Mouse (Mus musculus) intestine, postnatal 0 days (tissue): ENCODE measurements at regions not wholly inside any gene's neighbourhood (a gene's known extent, or its start where the extent isn't known, plus 50 kb on each side); places are given as distances from the start of the nearest gene placed in this dataset.

Experiments used
- ATAC-seq: fragments of 200-750 bp; cut with Nextera tagmentation; 2 replicates; pipeline ENCODE4 v1.8.0; 2017; ENCODE audit warnings: mild to moderate bottlenecking, moderate TSS enrichment, moderate library complexity
- H3K27ac ChIP-seq: fragments of 300-500 bp; sonication (generic); 2 replicates; pipeline ENCODE4 v1.5.1; 2014; ENCODE audit warnings: mild to moderate bottlenecking, low read depth, low read length, moderate library complexity
- H3K27me3 ChIP-seq: fragments of 300-500 bp; sonication (generic); replicated peaks from 2 replicates; pipeline ENCODE4 v1.6.1; 2014; ENCODE audit warnings: low read length, mixed read lengths; ENCODE audit not compliant: control insufficient read depth, insufficient read depth
- H3K36me3 ChIP-seq: fragments of 300-500 bp; sonication (generic); 2 replicates; pipeline ENCODE4 v1.6.1; 2014; ENCODE audit warnings: mild to moderate bottlenecking, moderate library complexity; ENCODE audit not compliant: control insufficient read depth, insufficient read depth
- H3K4me1 ChIP-seq: fragments of 300-500 bp; sonication (generic); replicated peaks from 2 replicates; pipeline ENCODE4 v1.6.1; 2014; ENCODE audit warnings: antibody characterized with exemption, low read length, mixed read lengths; ENCODE audit not compliant: control insufficient read depth, insufficient read depth
- H3K4me2 ChIP-seq: fragments of 300-500 bp; sonication (generic); replicated peaks from 2 replicates; pipeline ENCODE4 v1.6.1; 2014; ENCODE audit warnings: low read depth, mild to moderate bottlenecking, moderate library complexity
- H3K4me3 ChIP-seq: fragments of 300-500 bp; sonication (generic); 2 replicates; pipeline ENCODE4 v1.5.1; 2014; ENCODE audit warnings: low read depth, low read length
- H3K9ac ChIP-seq: fragments of 300-500 bp; sonication (generic); 2 replicates; pipeline ENCODE4 v1.6.1; 2014; ENCODE audit warnings: mild to moderate bottlenecking, low read depth, low read length
- H3K9me3 ChIP-seq: fragments of 300-500 bp; sonication (generic); 2 replicates; pipeline ENCODE4 v1.6.1; 2016; ENCODE audit warnings: mixed run types; ENCODE audit not compliant: control insufficient read depth
- CTCF ChIP-seq: sonication (generic); IDR thresholded peaks from 2 replicates; pipeline ENCODE4 v1.5.1; 2016; ENCODE audit warnings: low read depth, mild to moderate bottlenecking, control low read depth, antibody characterized with exemption, moderate library complexity
- WGBS: fragments of 180-500 bp; shearing (Covaris S2); extraction: QIAGEN DNeasy Blood & Tissue Kit; methylation state at CpG from one replicate; pipeline ENCODE4 v1.1.7; 2014; 5-methylcytosine and 5-hydroxymethylcytosine counted together

DNA sequence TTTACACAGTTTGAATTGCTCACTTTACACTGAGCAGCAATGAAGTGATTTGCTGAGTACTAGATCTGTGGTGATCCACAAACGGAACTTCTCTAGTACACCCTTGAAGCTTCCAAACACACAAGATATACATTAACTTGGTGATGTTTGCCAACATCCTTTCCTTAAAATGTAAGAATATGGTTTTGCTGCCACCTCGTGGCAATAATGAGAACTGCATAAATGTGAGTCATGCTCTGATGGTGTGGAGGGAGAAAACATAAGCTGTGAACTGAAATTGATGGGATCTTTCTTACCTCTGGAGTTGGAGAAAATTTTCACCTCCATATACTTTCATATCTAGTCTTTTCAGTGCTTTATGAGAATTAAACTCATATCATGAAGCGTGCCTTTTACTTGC, 51.6 kb downstream of the Bex3 start:
- peak; percentile 79 for TF ChIP-seq CTCF
- H3K4me1 ChIP-seq = no peaks in the 10 kb centered on the region
- no peaks in the 10 kb centered on the region for H3K27me3 ChIP-seq
- H3K36me3 ChIP-seq = no peaks in the 10 kb centered on the region
- H3K4me2 ChIP-seq = no peak overlapping the region
- 8% methylated on average over 3 of the region's 3 CpGs for WGBS
- H3K9ac ChIP-seq = no peak overlapping the region
- no peak overlapping the region for H3K4me3 ChIP-seq
- H3K27ac ChIP-seq = no peak overlapping the region
- H3K9me3 ChIP-seq = no peaks in the 10 kb centered on the region
- no peak for ATAC-seq

- H3K27me3 ChIP-seq = no peaks in the 10 kb centered on the region
- H3K9me3 ChIP-seq = no peaks in the 10 kb centered on the region
- no peak for TF ChIP-seq CTCF
Measured at GRCm38 (mm10) chrX:136365809-136366208, 95.8 kb downstream of the Bex3 start.

More at GRCm38 (mm10) chrX:136365809-136366208, 95.8 kb downstream of the Bex3 start:
- Histone ChIP-seq H3K4me1 (no peaks in the 10 kb centered on the region), H3K27ac (no peak overlapping the region), H3K4me2 (no peak overlapping the region), H3K4me3 (no peak overlapping the region), H3K9ac (no peak overlapping the region), H3K36me3 (no peaks in the 10 kb centered on the region)
- no peak for ATAC-seq
- 70% methylated on average over 2 of the region's 2 CpGs for WGBS
